Mouse (Mus musculus): Measurements from ENCODE around the gene Denr. TPM values are rescaled to one million over a fixed set of nuclear protein-coding genes. Genes with fewer than 3 reads are reported as not detected.

The Denr gene
- polyA plus RNA-seq, 2 experiments, result 64.5 to 121 TPM

- TF ChIP-seq POLR2A (IDR thresholded peaks at IDR 0.05; ENCODE audit: borderline replicate concordance, extremely low read depth, insufficient read depth, insufficient read length), result no peak
- ATAC-seq (ENCODE audit: low FRiP score, low read depth) (no peak), DNase-seq (ENCODE audit: low spot score) (no peak)
- no peaks in the 10 kb centered on the region for H3K9me3 ChIP-seq (ENCODE audit: control insufficient read depth, low read length)
- no peak overlapping the region for H3K27ac ChIP-seq (replicated peaks; ENCODE audit: low read depth, low read length)
- H3K27me3 ChIP-seq (ENCODE audit: control insufficient read depth, insufficient read depth, low read length), result no peaks in the 10 kb centered on the region
- H3K4me1 ChIP-seq (ENCODE audit: control insufficient read depth, insufficient read depth, low read length), result no peaks in the 10 kb centered on the region
- no peak overlapping the region for H3K4me2 ChIP-seq (replicated peaks; ENCODE audit: low read depth, low read length, severe bottlenecking)
- H3K9ac ChIP-seq (ENCODE audit: low read depth, low read length, severe bottlenecking), result no peak overlapping the region
- WGBS, result 85% methylated on average over 5 of the region's 5 CpGs
- H3K36me3 ChIP-seq (ENCODE audit: control insufficient read depth, insufficient read depth, low read length), result no peaks in the 10 kb centered on the region
- no peak overlapping the region for H3K4me3 ChIP-seq (replicated peaks; ENCODE audit: low read length)
Observed at GRCm38 (mm10) chr5:123938479-123938878, 31.5 kb downstream of the Denr start.

GRCm38 (mm10) chr5:123946546-123946945 is 39.6 kb downstream of the Denr start:
- Histone ChIP-seq H3K4me2 (replicated peaks; ENCODE audit: low read depth, low read length, severe bottlenecking) (no peak overlapping the region), H3K27ac (replicated peaks; ENCODE audit: low read depth, low read length) (no peak overlapping the region), H3K9ac (ENCODE audit: low read depth, low read length, severe bottlenecking) (no peak overlapping the region), H3K36me3 (ENCODE audit: control insufficient read depth, insufficient read depth, low read length) (no peaks in the 10 kb centered on the region), H3K9me3 (ENCODE audit: control insufficient read depth, low read length) (no peaks in the 10 kb centered on the region), H3K27me3 (ENCODE audit: control insufficient read depth, insufficient read depth, low read length) (no peaks in the 10 kb centered on the region), H3K4me1 (ENCODE audit: control insufficient read depth, insufficient read depth, low read length) (no peaks in the 10 kb centered on the region), H3K4me3 (replicated peaks; ENCODE audit: low read length) (no peak overlapping the region)
- no peak for DNase-seq (ENCODE audit: low spot score)
- TF ChIP-seq POLR2A (IDR thresholded peaks at IDR 0.05; ENCODE audit: borderline replicate concordance, extremely low read depth, insufficient read depth, insufficient read length), result no peak
- ATAC-seq (ENCODE audit: low FRiP score, low read depth), result no peak
- 64% methylated on average over 4 of the region's 4 CpGs for WGBS

GRCm38 (mm10) chr5:123947041-123947761 is 40.2 kb downstream of the Denr start:
- no peak overlapping the region for H3K27ac ChIP-seq (replicated peaks; ENCODE audit: low read depth, low read length)
- H3K27me3 ChIP-seq (ENCODE audit: control insufficient read depth, insufficient read depth, low read length), result no peaks in the 10 kb centered on the region
- ATAC-seq (ENCODE audit: low FRiP score, low read depth) (no peak), DNase-seq (ENCODE audit: low spot score) (peak; percentile 83)
- no peak overlapping the region for H3K4me3 ChIP-seq (replicated peaks; ENCODE audit: low read length)
- H3K4me1 ChIP-seq (ENCODE audit: control insufficient read depth, insufficient read depth, low read length), result no peaks in the 10 kb centered on the region
- no peaks in the 10 kb centered on the region for H3K9me3 ChIP-seq (ENCODE audit: control insufficient read depth, low read length)
- H3K9ac ChIP-seq (ENCODE audit: low read depth, low read length, severe bottlenecking), result no peak overlapping the region
- WGBS, result 53% methylated on average over 7 of the region's 7 CpGs
- H3K4me2 ChIP-seq (replicated peaks; ENCODE audit: low read depth, low read length, severe bottlenecking), result no peak overlapping the region
- H3K36me3 ChIP-seq (ENCODE audit: control insufficient read depth, insufficient read depth, low read length), result no peaks in the 10 kb centered on the region
- no peak for TF ChIP-seq POLR2A (IDR thresholded peaks at IDR 0.05; ENCODE audit: borderline replicate concordance, extremely low read depth, insufficient read depth, insufficient read length)

GRCm38 (mm10) chr5:123952365-123953045 is 45.5 kb downstream of the Denr start:
- WGBS, result 61% methylated on average over 5 of the region's 5 CpGs
- Histone ChIP-seq H3K4me3 (replicated peaks; ENCODE audit: low read length) (no peak overlapping the region), H3K9ac (ENCODE audit: low read depth, low read length, severe bottlenecking) (no peak overlapping the region), H3K27me3 (ENCODE audit: control insufficient read depth, insufficient read depth, low read length) (no peaks in the 10 kb centered on the region), H3K4me2 (replicated peaks; ENCODE audit: low read depth, low read length, severe bottlenecking) (no peak overlapping the region), H3K4me1 (ENCODE audit: control insufficient read depth, insufficient read depth, low read length) (no peaks in the 10 kb centered on the region), H3K27ac (replicated peaks; ENCODE audit: low read depth, low read length) (no peak overlapping the region), H3K9me3 (ENCODE audit: control insufficient read depth, low read length) (no peaks in the 10 kb centered on the region), H3K36me3 (ENCODE audit: control insufficient read depth, insufficient read depth, low read length) (no peaks in the 10 kb centered on the region)
- no peak for ATAC-seq (ENCODE audit: low FRiP score, low read depth)
- TF ChIP-seq POLR2A (IDR thresholded peaks at IDR 0.05; ENCODE audit: borderline replicate concordance, extremely low read depth, insufficient read depth, insufficient read length), result no peak
- DNase-seq (ENCODE audit: low spot score), result no peak

GRCm38 (mm10) chr5:123957213-123957612 is 50.2 kb downstream of the Denr start:
- TF ChIP-seq POLR2A (IDR thresholded peaks at IDR 0.05; ENCODE audit: borderline replicate concordance, extremely low read depth, insufficient read depth, insufficient read length), result no peak
- Histone ChIP-seq H3K27ac (replicated peaks; ENCODE audit: low read depth, low read length) (no peak overlapping the region), H3K4me1 (ENCODE audit: control insufficient read depth, insufficient read depth, low read length) (no peaks in the 10 kb centered on the region), H3K4me3 (replicated peaks; ENCODE audit: low read length) (no peak overlapping the region), H3K9ac (ENCODE audit: low read depth, low read length, severe bottlenecking) (no peak overlapping the region), H3K4me2 (replicated peaks; ENCODE audit: low read depth, low read length, severe bottlenecking) (no peak overlapping the region), H3K36me3 (ENCODE audit: control insufficient read depth, insufficient read depth, low read length) (no peaks in the 10 kb centered on the region), H3K27me3 (ENCODE audit: control insufficient read depth, insufficient read depth, low read length) (no peaks in the 10 kb centered on the region), H3K9me3 (ENCODE audit: control insufficient read depth, low read length) (no peaks in the 10 kb centered on the region)
- WGBS, result 95% methylated on average over 8 of the region's 8 CpGs
- ATAC-seq (ENCODE audit: low FRiP score, low read depth) (no peak), DNase-seq (ENCODE audit: low spot score) (no peak)

Measured in limb, embryonic 14.5 days (tissue).